Mouse (Mus musculus) hindbrain, embryonic 16.5 days (tissue): ENCODE results near the gene Sec14l3. TPM values are rescaled to one million over a fixed set of nuclear protein-coding genes. Genes with fewer than 3 reads are reported as not detected.

ENCODE experiments used
- polyA plus RNA-seq: library from polyadenylated mRNA; unstranded; fragments of >200 nt; fragmentation: Nextera tagmentation; extraction: Ambion mirVana; gene quantifications from 2 replicates; pipeline ENCODE4 v1.2.1, GENCODE M21; 2015

Gene Sec14l3
- polyA plus RNA-seq, 1 experiment from 2014 or later, result 1.2 TPM

Other genes starting within 250 kb of the Sec14l3 start
- 34.8 and 36.2 TPM in 2 replicates for gene Osbp2, start 200.9 kb upstream of the Sec14l3 start, polyA plus RNA-seq
- 0.62 and 0.88 TPM in 2 replicates for gene 4921536K21Rik, start 169.7 kb upstream of the Sec14l3 start, polyA plus RNA-seq
- gene Dusp18, start 169.6 kb upstream of the Sec14l3 start, polyA plus RNA-seq, result 30.0 and 30.5 TPM in 2 replicates
- 20.5 and 22.2 TPM in 2 replicates for gene Slc35e4, start 150.2 kb upstream of the Sec14l3 start, polyA plus RNA-seq
- 29.9 and 30.8 TPM in 2 replicates for gene Tcn2, start 132.7 kb upstream of the Sec14l3 start, polyA plus RNA-seq
- 52.4 and 55.3 TPM in 2 replicates for gene Pes1, start 100.9 kb upstream of the Sec14l3 start, polyA plus RNA-seq
- not detected in 2 replicates for gene 4930556J24Rik, start 88.1 kb upstream of the Sec14l3 start, polyA plus RNA-seq
- 11.3 and 11.6 TPM in 2 replicates for gene Gal3st1, start 81.2 kb upstream of the Sec14l3 start, polyA plus RNA-seq
- gene Sec14l4, start 33.4 kb upstream of the Sec14l3 start, polyA plus RNA-seq, result not detected in 2 replicates
- 14.6 and 15.7 TPM in 2 replicates for gene Mtfp1, start 30.6 kb downstream of the Sec14l3 start, polyA plus RNA-seq
- 6.6 and 7.0 TPM in 2 replicates for gene Sec14l2, start 58.6 kb downstream of the Sec14l3 start, polyA plus RNA-seq
- 50.0 and 52.4 TPM in 2 replicates for gene Rnf215, start 70.4 kb downstream of the Sec14l3 start, polyA plus RNA-seq
- 9.1 and 10.9 TPM in 2 replicates for gene Ccdc157, start 95.5 kb downstream of the Sec14l3 start, polyA plus RNA-seq
- 38.7 and 52.4 TPM in 2 replicates for gene Sf3a1, start 95.5 kb downstream of the Sec14l3 start, polyA plus RNA-seq
- 37.6 and 41.0 TPM in 2 replicates for gene Tbc1d10a, start 121.9 kb downstream of the Sec14l3 start, polyA plus RNA-seq
- gene Castor1, start 153.4 kb downstream of the Sec14l3 start, polyA plus RNA-seq, result 6.7 and 7.4 TPM in 2 replicates
- gene Osm, start 171.6 kb downstream of the Sec14l3 start, polyA plus RNA-seq, result not detected in 2 replicates
- 0.05 TPM in 1 of 2 replicates, not detected in the other for gene Lif, start 192.7 kb downstream of the Sec14l3 start, polyA plus RNA-seq